Mouse (Mus musculus) ES-E14 (cell line): ENCODE results near the gene D8Ertd738e. TPM values are rescaled to one million over a fixed set of nuclear protein-coding genes. Genes with fewer than 3 reads are reported as not detected.
A peak's percentile ranks its signal among the peaks of the same experiment; 100 is the strongest.

Source experiments
- DNase-seq: peaks from one replicate; pipeline ENCODE4 v3.0.0-alpha.2; 2013; ENCODE audit warnings: low read depth, low spot score
- H3K27ac ChIP-seq: 2 replicates; pipeline ENCODE4 v1.5.1; 2012; ENCODE audit warnings: low read depth, mild to moderate bottlenecking, low read length, moderate library complexity, mixed read lengths; ENCODE audit not compliant: poor library complexity, insufficient read depth, severe bottlenecking
- H3K36me3 ChIP-seq: 2 replicates; pipeline ENCODE4 v1.6.1; 2012; ENCODE audit warnings: mild to moderate bottlenecking, low read length, moderate library complexity, mixed read lengths; ENCODE audit not compliant: control insufficient read depth, poor library complexity, insufficient read depth, severe bottlenecking
- H3K4me1 ChIP-seq, 2 experiments: fragments of 150-350 bp in 1 of 2; sonication (generic) in 1 of 2; 2 replicates each; pipeline ENCODE4 v1.6.1; 2012; ENCODE audit warnings: low read length in 2 of 2, mild to moderate bottlenecking in 1 of 2, mixed read lengths in 1 of 2; ENCODE audit not compliant: control insufficient read depth in 2 of 2, insufficient read depth in 2 of 2, poor library complexity in 1 of 2
- H3K4me3 ChIP-seq, 2 experiments: fragments of 150-350 bp in 1 of 2; sonication (generic) in 1 of 2; 2 replicates each; pipeline ENCODE4 v1.5.1; 2012; ENCODE audit warnings: low read length in 2 of 2, low read depth in 1 of 2, mild to moderate bottlenecking in 1 of 2, mixed read lengths in 1 of 2; ENCODE audit not compliant: insufficient read depth in 1 of 2, poor library complexity in 1 of 2, severe bottlenecking in 1 of 2
- H3K9ac ChIP-seq: 2 replicates; pipeline ENCODE4 v1.6.1; 2012; ENCODE audit warnings: low read depth, mild to moderate bottlenecking, low read length, mixed read lengths; ENCODE audit not compliant: poor library complexity, insufficient read depth, severe bottlenecking
- H3K9me3 ChIP-seq: fragments of 150-350 bp; sonication (generic); 2 replicates; pipeline ENCODE4 v1.6.1; 2012; ENCODE audit warnings: low read depth, mild to moderate bottlenecking, low read length; ENCODE audit not compliant: control insufficient read depth, insufficient read depth
- CHD2 ChIP-seq: IDR thresholded peaks from 2 replicates; pipeline ENCODE4 v1.6.1; 2014; ENCODE audit warnings: mild to moderate bottlenecking, low read depth, low read length, inconsistent platforms
- HCFC1 ChIP-seq: IDR thresholded peaks from 2 replicates; pipeline ENCODE4 v1.6.1; 2012; ENCODE audit warnings: low read length, inconsistent platforms, borderline replicate concordance; ENCODE audit not compliant: insufficient read depth
- MAFK ChIP-seq: IDR thresholded peaks from 2 replicates; pipeline ENCODE4 v1.6.1; 2014; ENCODE audit warnings: mild to moderate bottlenecking, low read depth, low read length, inconsistent platforms; ENCODE audit not compliant: insufficient read depth
- ZC3H11A ChIP-seq: IDR thresholded peaks from 2 replicates; pipeline ENCODE4 v1.6.1; 2012; ENCODE audit warnings: low read depth, mild to moderate bottlenecking, inconsistent platforms, low read length, borderline replicate concordance
- ZNF384 ChIP-seq: IDR thresholded peaks from 2 replicates; pipeline ENCODE4 v1.6.1; 2012; ENCODE audit warnings: low read depth, low read length, inconsistent platforms
- in situ Hi-C, 2 experiments: fragments of 600-800 bp; cut with MboI; formaldehyde crosslinking; loops; one replicate each; pipeline ENCODE4 v1.15.1; 2025; ENCODE audit warnings: low sequenced_read_pairs in 2 of 2, inconsistent platforms in 1 of 2; ENCODE audit not compliant: unreplicated experiment in 2 of 2
- total RNA-seq: library from RNA; depleted of rRNA; stranded (reverse); fragments of 300-350 nt; gene quantifications from 2 replicates; pipeline ENCODE4 v1.2.3, GENCODE M21; 2012

Gene D8Ertd738e
- total RNA-seq, 1 experiment = 181 TPM

- in situ Hi-C loops = no loop called here
- Histone ChIP-seq H3K4me1 (peaks cover 4 to 28% of the 10 kb centered on the region in 2 experiments; a peak in 2 of 4 replicates), H3K27ac (peak overlapping the region; percentile 28), H3K9ac (peak overlapping the region; percentile 84), H3K9me3 (no peaks in the 10 kb centered on the region), H3K36me3 (no peaks in the 10 kb centered on the region; the same call in 1 of the 2 replicates), H3K4me3 (peak overlapping the region; percentile 64 to 73)
- no peak for DNase-seq
- TF ChIP-seq HCFC1 = no peak
- TF ChIP-seq CHD2 = no peak
- no peak for TF ChIP-seq ZC3H11A
- no peak for TF ChIP-seq ZNF384
- no peak for TF ChIP-seq MAFK
These were observed 48.6 kb downstream of the D8Ertd738e start for GRCm38 (mm10) chr8:84200652-84201544.

GRCm38 (mm10) chr8:84200126-84200555, 49.4 kb downstream of the D8Ertd738e start:
- peak overlapping the region; percentile 4; the same call in 1 of the 2 replicates for H3K9ac ChIP-seq
- no peaks in the 10 kb centered on the region; the same call in 1 of the 2 replicates for H3K36me3 ChIP-seq
- peaks cover 4 to 28% of the 10 kb centered on the region in 2 experiments; a peak in 2 of 4 replicates for H3K4me1 ChIP-seq
- in situ Hi-C loops = no loop called here
- peak overlapping the region; percentile 2 to 73; a peak in 2 of 4 replicates for H3K4me3 ChIP-seq
- H3K27ac ChIP-seq = peak overlapping the region; percentile 24; the same call in 1 of the 2 replicates
- DNase-seq = no peak
- H3K9me3 ChIP-seq = no peaks in the 10 kb centered on the region
- TF ChIP-seq MAFK (no peak), HCFC1 (no peak), ZC3H11A (no peak), CHD2 (no peak), ZNF384 (no peak)

DNA sequence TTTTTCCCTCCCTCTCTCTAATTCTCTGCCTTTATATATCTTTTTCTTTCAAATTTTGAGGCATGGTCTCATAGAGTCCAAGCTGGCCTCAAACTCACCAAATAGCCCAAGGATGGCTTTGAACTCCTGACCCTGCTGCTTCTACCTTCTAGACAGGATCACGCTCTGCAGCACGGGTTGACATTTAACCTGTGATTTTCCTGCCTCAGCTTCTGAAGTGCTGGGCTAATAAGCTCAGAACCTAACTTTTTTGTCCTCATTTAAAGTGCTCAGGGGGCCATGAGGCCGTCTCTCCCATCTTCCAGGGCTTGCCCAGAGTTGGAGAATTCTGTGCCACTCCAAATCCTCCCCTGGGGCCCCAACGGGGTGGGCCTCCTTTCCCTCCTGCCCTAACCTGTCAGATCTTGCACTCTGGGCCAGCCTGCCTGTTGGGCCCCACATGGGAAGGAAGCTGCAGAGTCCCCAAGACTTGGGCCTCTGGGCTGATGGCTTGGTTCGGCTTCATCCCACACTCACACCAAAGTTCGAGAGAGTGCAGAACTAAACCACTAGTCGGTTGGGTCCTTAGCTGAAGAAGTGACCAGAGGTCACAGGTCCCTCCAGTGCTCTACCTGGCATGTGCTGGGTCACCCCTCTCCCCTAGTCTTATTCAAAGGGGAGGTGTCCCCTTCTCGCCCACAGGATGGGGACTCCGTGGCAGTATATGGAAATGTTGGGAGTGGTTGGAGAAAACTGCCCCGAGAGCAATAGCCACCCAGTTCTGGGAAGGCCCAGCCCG, 50.0 kb downstream of the D8Ertd738e start:
- no peak for DNase-seq
- TF ChIP-seq ZC3H11A (no peak), ZNF384 (no peak), HCFC1 (no peak), CHD2 (no peak), MAFK (no peak)
- Histone ChIP-seq H3K9me3 (no peaks in the 10 kb centered on the region), H3K36me3 (no peaks in the 10 kb centered on the region; the same call in 1 of the 2 replicates), H3K9ac (no peak overlapping the region), H3K27ac (no peak overlapping the region), H3K4me3 (no peak overlapping the region), H3K4me1 (peaks cover 4 to 28% of the 10 kb centered on the region in 2 experiments; a peak in 2 of 4 replicates)
- in situ Hi-C loops = no loop called here

DNA sequence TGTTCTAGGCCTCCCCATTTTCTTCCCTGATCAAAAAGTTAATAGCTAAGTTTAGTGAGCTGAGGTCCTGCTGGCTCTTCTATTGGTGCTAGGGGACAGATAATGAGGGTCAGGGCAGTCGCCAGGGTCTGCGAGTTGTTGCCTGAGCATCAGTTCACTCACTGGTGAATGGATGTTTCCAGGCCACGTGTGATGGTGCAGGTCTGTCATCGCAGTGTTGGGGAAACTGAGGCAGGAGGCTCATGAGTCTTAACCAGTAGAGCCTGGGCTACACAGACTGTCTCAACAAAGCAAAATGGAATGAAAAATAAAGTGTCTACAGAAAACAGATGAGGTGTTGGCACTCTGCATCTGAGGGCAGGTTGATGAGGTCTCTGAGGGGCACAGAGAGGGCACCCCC, 50.6 kb downstream of the D8Ertd738e start:
- Histone ChIP-seq H3K9me3 (no peaks in the 10 kb centered on the region), H3K4me1 (peaks cover 8 to 28% of the 10 kb centered on the region in 2 experiments; a peak in 3 of 4 replicates), H3K36me3 (no peaks in the 10 kb centered on the region; the same call in 1 of the 2 replicates), H3K27ac (no peak overlapping the region), H3K4me3 (no peak overlapping the region), H3K9ac (no peak overlapping the region; the same call in 1 of the 2 replicates)
- TF ChIP-seq ZNF384 = no peak
- no peak for TF ChIP-seq MAFK
- no peak for DNase-seq
- in situ Hi-C loops = no loop called here
